Mouse (Mus musculus): ENCODE data around the gene Sec24d.

Sec24d gene

GRCm38 (mm10) chr3:123296654-123297053 is 29.4 kb downstream of the Sec24d start:
- no peak for DNase-seq (ENCODE audit: low read depth, low spot score)

GRCm38 (mm10) chr3:123298283-123298682 is 31.0 kb downstream of the Sec24d start:
- no peak for DNase-seq (ENCODE audit: low read depth, low spot score)

GRCm38 (mm10) chr3:123301521-123301920 is 34.3 kb downstream of the Sec24d start:
- DNase-seq (ENCODE audit: low read depth, low spot score) = no peak

- no peak for DNase-seq (ENCODE audit: low read depth, low spot score)
These were observed 38.4 kb downstream of the Sec24d start for GRCm38 (mm10) chr3:123305611-123306010.

- DNase-seq (ENCODE audit: low read depth, low spot score) = no peak
These were observed 40.2 kb downstream of the Sec24d start for GRCm38 (mm10) chr3:123307446-123307845.

- DNase-seq (ENCODE audit: low read depth, low spot score) = no peak
These were observed 41.9 kb downstream of the Sec24d start for GRCm38 (mm10) chr3:123309141-123309540.

GRCm38 (mm10) chr3:123312477-123313062 is 45.3 kb downstream of the Sec24d start:
- DNase-seq (ENCODE audit: low read depth, low spot score) = no peak

- no peak for DNase-seq (ENCODE audit: low read depth, low spot score)
These were observed 46.2 kb downstream of the Sec24d start for GRCm38 (mm10) chr3:123313477-123313876.

GRCm38 (mm10) chr3:123313920-123314614 is 46.8 kb downstream of the Sec24d start:
- DNase-seq (ENCODE audit: low read depth, low spot score) = no peak

GRCm38 (mm10) chr3:123316066-123316465 is 48.8 kb downstream of the Sec24d start:
- DNase-seq (ENCODE audit: low read depth, low spot score) = peak; percentile 49

- no peak for DNase-seq (ENCODE audit: low read depth, low spot score)
These were observed 49.8 kb downstream of the Sec24d start for GRCm38 (mm10) chr3:123317081-123317480.

- DNase-seq (ENCODE audit: low read depth, low spot score) = no peak
These were observed 53.1 kb downstream of the Sec24d start for GRCm38 (mm10) chr3:123320341-123320740.

GRCm38 (mm10) chr3:123321612-123322011 is 54.4 kb downstream of the Sec24d start:
- no peak for DNase-seq (ENCODE audit: low read depth, low spot score)

- peak; percentile 36 for DNase-seq (ENCODE audit: low read depth, low spot score)
These were observed 54.9 kb downstream of the Sec24d start for GRCm38 (mm10) chr3:123322147-123322546.

GRCm38 (mm10) chr3:123324326-123324725 is 57.1 kb downstream of the Sec24d start:
- DNase-seq (ENCODE audit: low read depth, low spot score) = no peak

- DNase-seq (ENCODE audit: low read depth, low spot score) = no peak
These were observed 62.0 kb downstream of the Sec24d start for GRCm38 (mm10) chr3:123329251-123329650.

GRCm38 (mm10) chr3:123330221-123330620 is 63.0 kb downstream of the Sec24d start:
- DNase-seq (ENCODE audit: low read depth, low spot score) = no peak

GRCm38 (mm10) chr3:123332330-123333054 is 65.2 kb downstream of the Sec24d start:
- no peak for DNase-seq (ENCODE audit: low read depth, low spot score)

- DNase-seq (ENCODE audit: low read depth, low spot score) = no peak
These were observed 65.8 kb downstream of the Sec24d start for GRCm38 (mm10) chr3:123333055-123333424.

GRCm38 (mm10) chr3:123334947-123335346 is 67.7 kb downstream of the Sec24d start:
- DNase-seq (ENCODE audit: low read depth, low spot score) = no peak

GRCm38 (mm10) chr3:123335480-123335879 is 68.2 kb downstream of the Sec24d start:
- no peak for DNase-seq (ENCODE audit: low read depth, low spot score)

- DNase-seq (ENCODE audit: low read depth, low spot score) = no peak
These were observed 69.2 kb downstream of the Sec24d start for GRCm38 (mm10) chr3:123336455-123336854.

- no peak for DNase-seq (ENCODE audit: low read depth, low spot score)
These were observed 69.7 kb downstream of the Sec24d start for GRCm38 (mm10) chr3:123336951-123337350.

All from CD4-positive helper T cell, adult 2 months (primary cell).